Mouse (Mus musculus) heart, adult 2 months (tissue): Measurements from ENCODE around the gene Gm14862. TPM values are rescaled to one million over a fixed set of nuclear protein-coding genes. Genes with fewer than 3 reads are reported as not detected.
A peak's percentile ranks its signal among the peaks of the same experiment; 100 is the strongest.

Source experiments
- DNase-seq, 2 experiments: peaks; one replicate each; pipeline ENCODE4 v3.0.0; 2021
- H3K27ac ChIP-seq: fragments of 200-600 bp; 2 replicates; pipeline ENCODE4 v1.8.1; 2022
- H3K27me3 ChIP-seq: fragments of 200-500 bp; 2 replicates; pipeline ENCODE4 v1.6.1; 2012; ENCODE audit warnings: mild to moderate bottlenecking, low read length, inconsistent platforms, mixed read lengths; ENCODE audit not compliant: control insufficient read depth, insufficient read depth
- H3K36me3 ChIP-seq: fragments of 200-500 bp; 2 replicates; pipeline ENCODE4 v1.6.1; 2012; ENCODE audit warnings: low read length, inconsistent platforms; ENCODE audit not compliant: control insufficient read depth, insufficient read depth
- H3K4me1 ChIP-seq: fragments of 200-500 bp; 2 replicates; pipeline ENCODE4 v1.6.1; 2011; ENCODE audit warnings: low read length; ENCODE audit not compliant: control insufficient read depth, insufficient read depth
- H3K4me3 ChIP-seq: fragments of 200-600 bp; 2 replicates; pipeline ENCODE4 v1.8.1; 2022
- H3K79me2 ChIP-seq: fragments of 200-500 bp; replicated peaks from 2 replicates; pipeline ENCODE4 v1.6.1; 2012; ENCODE audit warnings: mild to moderate bottlenecking, inconsistent platforms, low read length, moderate library complexity, mixed read lengths; ENCODE audit not compliant: control insufficient read depth, insufficient read depth
- H3K9ac ChIP-seq: fragments of 200-500 bp; 2 replicates; pipeline ENCODE4 v1.6.1; 2012; ENCODE audit warnings: low read depth, mild to moderate bottlenecking, control low read depth, inconsistent platforms, low read length, mixed read lengths
- CTCF ChIP-seq: fragments of 200-600 bp; IDR thresholded peaks from 2 replicates; pipeline ENCODE4 v1.8.1; 2022; ENCODE audit warnings: antibody characterized with exemption, mild to moderate bottlenecking, moderate library complexity
- EP300 ChIP-seq: fragments of 200-500 bp; IDR thresholded peaks from 2 replicates; pipeline ENCODE4 v1.6.1; 2011; ENCODE audit warnings: low read depth, low read length, control low read depth; ENCODE audit not compliant: insufficient read depth
- POLR2A ChIP-seq: fragments of 200-500 bp; IDR thresholded peaks from 2 replicates; pipeline ENCODE4 v1.6.1; 2011; ENCODE audit warnings: mild to moderate bottlenecking, low read depth, low read length, control low read depth; ENCODE audit not compliant: insufficient read depth
- WGBS: fragments of 180-500 bp; shearing (Covaris S2); methylation state at CpG from one replicate; pipeline ENCODE4 v1.1.7; 2018; 5-methylcytosine and 5-hydroxymethylcytosine counted together
- intact Hi-C: fragments of 180-260 bp; cut with DNase I; formaldehyde crosslinking; loops from one replicate; pipeline ENCODE4 v1.15.1; 2025
- polyA plus RNA-seq: library from polyadenylated mRNA; depleted of rRNA; stranded (reverse); fragments of >200 nt; gene quantifications from 2 replicates; pipeline ENCODE4 v1.2.3, GENCODE M21; 2012
- total RNA-seq, 2 experiments: library from RNA; stranded (reverse); gene quantifications; 2 replicates each; pipeline ENCODE4 v1.2.3; 2021

Gene Gm14862
- total and polyA plus RNA-seq, 3 experiments = not detected

DNA sequence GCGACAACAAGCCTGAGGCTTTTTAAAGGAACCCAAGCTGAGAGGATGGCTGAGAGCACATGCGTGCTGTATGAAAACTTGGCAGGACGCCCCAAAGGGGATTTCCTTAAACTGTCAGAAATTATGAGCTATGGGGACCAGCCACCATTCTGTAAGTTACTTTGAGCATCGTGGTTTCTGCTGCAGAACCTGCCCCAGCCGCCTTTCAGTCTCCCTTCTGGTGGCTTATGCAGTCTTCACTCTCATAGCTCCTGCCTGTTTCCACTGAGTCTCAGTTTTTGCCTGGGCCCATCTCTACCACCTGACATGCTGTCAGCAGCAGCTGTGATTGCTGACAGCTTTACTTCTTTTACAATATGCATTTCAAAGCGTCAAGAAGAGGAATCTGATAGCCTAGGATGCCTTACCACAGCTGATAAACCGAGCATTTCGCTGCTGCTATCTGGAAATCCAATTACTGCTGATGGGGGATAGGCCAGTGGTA lies 13.3 kb downstream of the Gm14862 start:
- H3K27ac ChIP-seq = no peak overlapping the region
- no peak for DNase-seq
- intact Hi-C loops = no loop called here

DNA sequence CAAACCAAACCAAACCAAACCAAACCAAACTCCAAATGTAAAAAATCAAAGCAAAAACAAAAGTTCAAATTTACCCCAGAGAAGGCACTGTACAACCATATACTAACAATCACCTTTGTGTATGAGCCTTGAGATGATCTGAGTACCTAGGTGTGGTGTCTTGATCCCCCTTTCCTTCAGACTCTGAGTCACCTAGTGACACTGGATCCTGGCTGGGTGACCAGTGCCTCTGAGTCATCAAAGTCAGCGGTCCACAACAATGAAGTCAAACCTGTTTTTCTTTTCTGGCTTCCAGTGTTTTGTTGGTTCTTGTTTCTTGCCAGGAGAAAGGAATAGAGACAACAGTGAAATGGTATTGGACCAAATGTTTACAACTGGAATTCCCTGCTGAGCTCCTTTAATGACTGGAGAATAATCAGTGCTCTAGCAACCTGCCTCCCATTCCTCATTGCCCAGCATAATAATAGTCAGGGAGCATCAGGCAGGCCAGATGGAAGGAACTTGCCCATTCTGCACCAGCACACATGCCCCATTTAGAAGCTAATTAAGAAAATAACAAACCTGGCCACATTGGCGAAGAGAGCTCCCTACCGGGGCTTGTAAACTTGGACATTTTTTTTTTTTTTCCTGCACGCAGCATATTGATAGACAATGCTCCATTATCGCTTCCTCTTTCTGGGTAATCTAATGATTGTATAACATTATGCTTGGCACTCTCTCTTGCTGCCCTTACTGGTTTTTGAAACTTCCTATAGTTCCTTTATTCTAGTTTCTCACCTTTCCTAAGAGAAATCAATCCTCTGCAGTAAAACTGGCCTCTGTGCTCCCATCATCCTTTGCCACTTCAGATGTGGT lies 15.7 kb downstream of the Gm14862 start:
- Histone ChIP-seq H3K9ac (no peak overlapping the region), H3K4me3 (no peak overlapping the region), H3K36me3 (no peaks in the 10 kb centered on the region), H3K4me1 (no peaks in the 10 kb centered on the region; the same call in 1 of the 2 replicates), H3K79me2 (no peaks in the 10 kb centered on the region), H3K27me3 (no peaks in the 10 kb centered on the region), H3K27ac (no peak overlapping the region)
- TF ChIP-seq CTCF = no peak
- no peak for TF ChIP-seq EP300
- TF ChIP-seq POLR2A = no peak
- DNase-seq = no peak
- WGBS = 75% methylated on average over 5 of the region's 5 CpGs
- intact Hi-C loops = no loop called here

More for the DNA sequence above, 13.3 kb downstream of the Gm14862 start:
- Histone ChIP-seq H3K9ac (no peak overlapping the region), H3K36me3 (no peaks in the 10 kb centered on the region), H3K27me3 (no peaks in the 10 kb centered on the region), H3K4me3 (no peak overlapping the region), H3K4me1 (no peaks in the 10 kb centered on the region; the same call in 1 of the 2 replicates), H3K79me2 (no peaks in the 10 kb centered on the region)
- 41% methylated on average over 8 of the region's 8 CpGs for WGBS
- TF ChIP-seq EP300 (no peak), POLR2A (no peak), CTCF (no peak)

DNA sequence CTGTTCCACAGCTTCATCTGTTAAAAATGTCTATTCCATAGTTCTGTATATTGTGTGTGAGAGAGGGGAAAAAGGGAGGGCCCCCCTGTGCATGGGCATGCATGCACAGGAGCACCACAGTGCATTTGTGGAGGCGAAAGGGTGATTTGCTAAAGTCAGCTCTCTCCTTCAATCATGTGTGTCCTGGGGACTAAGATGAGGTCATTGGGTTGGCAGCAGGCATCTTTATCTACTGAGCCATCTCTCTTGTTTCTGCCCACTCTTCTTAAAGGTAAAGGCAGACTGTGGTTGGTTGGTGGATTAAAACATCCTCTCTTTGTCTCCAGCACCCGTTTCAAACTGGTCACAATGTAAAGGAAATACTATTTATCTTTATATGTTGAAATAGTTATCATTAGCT lies 29.6 kb downstream of the Gm14862 start:
- 69% methylated on average over 2 of the region's 2 CpGs for WGBS
- Histone ChIP-seq H3K27ac (no peak overlapping the region), H3K9ac (no peak overlapping the region), H3K27me3 (no peaks in the 10 kb centered on the region), H3K36me3 (no peaks in the 10 kb centered on the region), H3K4me1 (no peaks in the 10 kb centered on the region), H3K4me3 (no peak overlapping the region), H3K79me2 (no peaks in the 10 kb centered on the region)
- TF ChIP-seq POLR2A (no peak), CTCF (no peak), EP300 (no peak)
- no peak for DNase-seq
- intact Hi-C loops = no loop called here

DNA sequence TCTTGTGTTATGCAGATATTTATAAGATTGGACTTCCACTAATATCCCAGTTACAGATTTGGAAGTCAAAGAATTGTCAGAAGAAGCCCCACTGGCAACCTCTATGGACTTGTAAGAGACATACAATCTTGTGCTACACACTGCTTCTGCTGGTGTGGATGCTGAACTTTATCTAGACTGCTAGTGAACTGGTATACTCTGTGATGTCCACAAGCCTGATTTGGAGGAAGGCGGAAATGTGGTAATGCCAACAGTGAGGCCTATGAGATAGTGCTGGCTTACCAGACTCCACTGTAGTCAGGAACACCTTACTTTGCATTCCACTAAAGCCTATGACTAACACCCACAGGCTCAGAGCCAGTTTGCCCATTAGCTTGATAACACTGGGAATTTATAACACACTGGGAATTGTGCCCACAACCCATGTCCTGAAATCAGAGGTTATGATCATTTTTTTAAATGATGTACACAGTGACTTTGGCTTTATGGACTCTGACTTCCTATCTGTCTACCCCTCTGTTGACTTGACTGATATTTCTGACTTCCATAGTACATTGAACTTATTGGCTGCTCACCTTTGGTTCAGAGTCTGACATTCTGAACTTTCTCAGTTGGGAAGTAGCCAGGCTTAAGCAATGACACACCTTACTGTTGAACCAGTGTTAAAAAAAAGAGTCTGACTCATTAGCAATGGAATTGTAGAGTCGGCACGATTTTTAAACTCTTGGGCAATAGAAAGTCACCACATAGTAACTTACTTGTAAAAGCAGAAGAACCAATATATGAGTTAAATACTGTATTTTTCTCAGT lies 34.1 kb downstream of the Gm14862 start:
- no peak for TF ChIP-seq EP300
- TF ChIP-seq POLR2A = no peak
- TF ChIP-seq CTCF = no peak
- 58% methylated on average over 3 of the region's 3 CpGs for WGBS
- no peak overlapping the region for H3K9ac ChIP-seq
- DNase-seq = peak in 1 of 2 experiments; percentile 44
- intact Hi-C loops = loop anchor here (2.0 to 5.0 kb wide), 2 partner anchors 52 to 95 kb away; no protein-coding TSS in a partner anchor
- no peaks in the 10 kb centered on the region for H3K27me3 ChIP-seq
- peak overlapping the region; percentile 57 for H3K27ac ChIP-seq
- no peaks in the 10 kb centered on the region for H3K36me3 ChIP-seq
- H3K79me2 ChIP-seq = no peaks in the 10 kb centered on the region
- no peaks in the 10 kb centered on the region; the same call in none of the 2 replicates for H3K4me1 ChIP-seq
- H3K4me3 ChIP-seq = no peak overlapping the region

DNA sequence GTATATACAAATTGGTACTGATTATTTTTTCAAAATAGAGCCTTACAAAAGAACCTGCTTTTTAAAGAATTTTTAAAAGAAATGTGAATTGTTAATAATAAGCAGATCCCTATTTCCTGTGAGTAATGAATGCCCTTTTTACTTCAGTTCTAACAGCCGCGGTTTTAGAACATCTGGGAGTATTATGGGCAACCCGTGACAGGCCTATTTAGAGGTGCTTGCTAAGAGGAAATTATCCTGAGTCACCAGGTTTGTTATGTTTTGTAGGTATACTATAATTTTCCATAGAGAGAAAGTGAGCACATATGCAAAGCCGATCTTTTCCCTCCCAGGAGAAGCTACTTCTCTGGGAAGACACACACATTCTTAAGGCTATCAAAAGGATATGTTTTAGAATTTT lies 35.0 kb downstream of the Gm14862 start:
- no peak for DNase-seq
- Histone ChIP-seq H3K27ac (no peak overlapping the region), H3K27me3 (no peaks in the 10 kb centered on the region), H3K36me3 (no peaks in the 10 kb centered on the region), H3K4me1 (no peaks in the 10 kb centered on the region; the same call in none of the 2 replicates), H3K4me3 (no peak overlapping the region), H3K9ac (no peak overlapping the region), H3K79me2 (no peaks in the 10 kb centered on the region)
- intact Hi-C loops = loop anchor here (1.0 to 5.0 kb wide), 3 partner anchors 21 to 94 kb away; no protein-coding TSS in a partner anchor
- TF ChIP-seq EP300 = no peak
- TF ChIP-seq POLR2A = no peak
- TF ChIP-seq CTCF = no peak
- 72% methylated on average over 4 of the region's 4 CpGs for WGBS

DNA sequence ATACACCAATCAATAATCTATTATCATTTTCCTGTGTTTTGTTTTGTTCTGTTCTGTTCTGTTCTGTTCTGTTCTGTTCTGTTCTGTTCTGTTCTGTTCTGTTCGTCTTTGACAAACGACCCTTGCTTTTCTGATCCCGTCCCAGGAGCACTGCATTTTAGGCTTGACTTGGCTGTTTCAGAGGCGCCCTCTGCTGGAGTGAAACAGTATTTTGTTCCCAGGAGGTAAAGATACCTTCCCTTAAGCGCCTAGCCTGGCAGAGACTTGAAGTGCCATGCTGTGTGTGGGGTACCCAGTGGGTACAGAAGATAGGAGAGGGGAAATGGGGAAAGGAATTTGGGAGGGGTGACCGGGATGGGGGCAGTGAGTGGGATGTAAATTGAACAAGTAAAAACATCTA lies 35.5 kb downstream of the Gm14862 start:
- peak; percentile 31 to 33 for DNase-seq
- H3K27ac ChIP-seq = no peak overlapping the region
- no peak overlapping the region for H3K4me3 ChIP-seq
- intact Hi-C loops = loop anchor here (1.0 to 5.0 kb wide), 2 partner anchors 21 to 94 kb away; no protein-coding TSS in a partner anchor
- TF ChIP-seq CTCF = peak; percentile 66
- no peak for TF ChIP-seq POLR2A
- WGBS = 29% methylated on average over 6 of the region's 6 CpGs
- no peaks in the 10 kb centered on the region for H3K79me2 ChIP-seq
- no peak overlapping the region for H3K9ac ChIP-seq
- no peaks in the 10 kb centered on the region for H3K27me3 ChIP-seq
- no peaks in the 10 kb centered on the region for H3K36me3 ChIP-seq
- H3K4me1 ChIP-seq = no peaks in the 10 kb centered on the region; the same call in none of the 2 replicates
